Mouse (Mus musculus): Measurements from ENCODE around the gene Slc45a2. TPM values are rescaled to one million over a fixed set of nuclear protein-coding genes. Genes with fewer than 3 reads are reported as not detected.

Slc45a2 gene
- total and polyA plus RNA-seq, 2 experiments from 2014 or later, result 0.09 TPM; not detected in 1

GRCm38 (mm10) chr15:11040067-11040466, 39.5 kb downstream of the Slc45a2 start:
- Histone ChIP-seq H3K27me3 (ENCODE audit: insufficient read depth, low read length) (peaks cover 29% of the 10 kb centered on the region), H3K27ac (no peak overlapping the region), H3K9me3 (ENCODE audit: low read length) (no peaks in the 10 kb centered on the region), H3K4me2 (ENCODE audit: low read depth, low read length) (no peak overlapping the region), H3K9ac (replicated peaks; ENCODE audit: low read length) (no peak overlapping the region), H3K4me1 (ENCODE audit: insufficient read depth, low read length) (peaks cover 14% of the 10 kb centered on the region), H3K36me3 (ENCODE audit: insufficient read depth, low read length) (no peaks in the 10 kb centered on the region), H3K4me3 (ENCODE audit: low read length) (no peak overlapping the region)
- no peak for ATAC-seq
- WGBS, result 69% methylated on average over 5 of the region's 5 CpGs
- no peak for TF ChIP-seq CTCF (IDR thresholded peaks at IDR 0.05; ENCODE audit: low read depth)
- no peak for DNase-seq (ENCODE audit: low spot score)

- Histone ChIP-seq H3K27me3 (ENCODE audit: insufficient read depth, low read length) (peaks cover 18% of the 10 kb centered on the region; the same call in 1 of the 2 replicates), H3K4me1 (ENCODE audit: insufficient read depth, low read length) (peaks cover 10% of the 10 kb centered on the region), H3K4me2 (ENCODE audit: low read depth, low read length) (no peak overlapping the region), H3K9ac (replicated peaks; ENCODE audit: low read length) (no peak overlapping the region), H3K4me3 (ENCODE audit: low read length) (no peak overlapping the region), H3K36me3 (ENCODE audit: insufficient read depth, low read length) (no peaks in the 10 kb centered on the region), H3K27ac (no peak overlapping the region), H3K9me3 (ENCODE audit: low read length) (no peaks in the 10 kb centered on the region)
- WGBS, result 79% methylated on average over 2 of the region's 2 CpGs
- ATAC-seq (no peak), DNase-seq (ENCODE audit: low spot score) (no peak)
- TF ChIP-seq CTCF (IDR thresholded peaks at IDR 0.05; ENCODE audit: low read depth), result no peak
These were observed 40.7 kb downstream of the Slc45a2 start for GRCm38 (mm10) chr15:11041229-11041628.

GRCm38 (mm10) chr15:11042828-11043227, 42.3 kb downstream of the Slc45a2 start:
- Histone ChIP-seq H3K4me2 (ENCODE audit: low read depth, low read length) (no peak overlapping the region), H3K27me3 (ENCODE audit: insufficient read depth, low read length) (0 out of 2 replicates have a peak, but pooled peaks cover 3% of the 10 kb centered on the region), H3K27ac (no peak overlapping the region), H3K9ac (replicated peaks; ENCODE audit: low read length) (no peak overlapping the region), H3K36me3 (ENCODE audit: insufficient read depth, low read length) (no peaks in the 10 kb centered on the region), H3K9me3 (ENCODE audit: low read length) (no peaks in the 10 kb centered on the region), H3K4me3 (ENCODE audit: low read length) (no peak overlapping the region), H3K4me1 (ENCODE audit: insufficient read depth, low read length) (no peaks in the 10 kb centered on the region)
- TF ChIP-seq CTCF (IDR thresholded peaks at IDR 0.05; ENCODE audit: low read depth), result no peak
- ATAC-seq (no peak), DNase-seq (ENCODE audit: low spot score) (no peak)
- 90% methylated on average over 5 of the region's 5 CpGs for WGBS

DNA sequence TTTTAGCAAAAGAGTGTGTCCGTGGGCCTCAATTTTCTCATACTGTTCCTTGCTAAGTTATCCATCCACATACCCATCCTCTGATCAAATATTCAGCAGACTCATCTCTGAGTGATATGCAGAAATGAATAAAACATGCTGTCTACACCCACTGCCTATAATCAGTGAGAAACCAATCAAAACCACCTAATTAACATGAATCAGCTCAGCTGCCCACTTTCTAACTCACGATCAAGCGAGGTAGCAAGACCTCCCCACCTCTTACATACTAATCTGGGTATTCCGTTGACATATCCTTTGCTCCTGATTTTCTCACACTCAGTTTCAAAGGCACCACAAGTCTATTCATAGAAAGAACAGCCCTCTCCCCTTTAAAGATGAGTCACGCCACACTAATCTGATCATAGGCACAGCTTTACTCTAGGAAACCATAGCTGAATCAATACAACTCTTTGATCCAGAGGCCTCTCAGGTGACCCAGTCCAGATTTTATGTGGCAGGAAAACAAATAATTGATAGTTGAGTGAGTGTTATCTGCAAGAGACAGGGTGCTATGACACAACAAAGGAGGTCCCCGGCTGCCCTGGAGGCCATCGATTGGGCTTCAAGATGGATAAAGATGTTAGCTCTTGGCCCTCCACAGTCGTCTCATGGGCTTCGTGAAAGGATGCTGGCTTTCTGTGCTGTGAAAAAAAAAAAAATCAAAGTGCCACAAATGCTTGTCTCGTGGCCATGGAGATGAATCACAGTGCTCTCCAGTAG, 53.3 kb downstream of the Slc45a2 start:
- Histone ChIP-seq H3K36me3 (ENCODE audit: insufficient read depth, low read length) (no peaks in the 10 kb centered on the region), H3K4me2 (ENCODE audit: low read depth, low read length) (no peak overlapping the region), H3K27me3 (ENCODE audit: insufficient read depth, low read length) (no peaks in the 10 kb centered on the region), H3K27ac (no peak overlapping the region), H3K9me3 (ENCODE audit: low read length) (no peaks in the 10 kb centered on the region), H3K4me1 (ENCODE audit: insufficient read depth, low read length) (no peaks in the 10 kb centered on the region), H3K4me3 (ENCODE audit: low read length) (no peak overlapping the region), H3K9ac (replicated peaks; ENCODE audit: low read length) (no peak overlapping the region)
- WGBS, result 44% methylated on average over 10 of the region's 10 CpGs
- ATAC-seq (peak; percentile 51; the same call in 1 of the 2 replicates), DNase-seq (ENCODE audit: low spot score) (no peak)
- no peak for TF ChIP-seq CTCF (IDR thresholded peaks at IDR 0.05; ENCODE audit: low read depth)

DNA sequence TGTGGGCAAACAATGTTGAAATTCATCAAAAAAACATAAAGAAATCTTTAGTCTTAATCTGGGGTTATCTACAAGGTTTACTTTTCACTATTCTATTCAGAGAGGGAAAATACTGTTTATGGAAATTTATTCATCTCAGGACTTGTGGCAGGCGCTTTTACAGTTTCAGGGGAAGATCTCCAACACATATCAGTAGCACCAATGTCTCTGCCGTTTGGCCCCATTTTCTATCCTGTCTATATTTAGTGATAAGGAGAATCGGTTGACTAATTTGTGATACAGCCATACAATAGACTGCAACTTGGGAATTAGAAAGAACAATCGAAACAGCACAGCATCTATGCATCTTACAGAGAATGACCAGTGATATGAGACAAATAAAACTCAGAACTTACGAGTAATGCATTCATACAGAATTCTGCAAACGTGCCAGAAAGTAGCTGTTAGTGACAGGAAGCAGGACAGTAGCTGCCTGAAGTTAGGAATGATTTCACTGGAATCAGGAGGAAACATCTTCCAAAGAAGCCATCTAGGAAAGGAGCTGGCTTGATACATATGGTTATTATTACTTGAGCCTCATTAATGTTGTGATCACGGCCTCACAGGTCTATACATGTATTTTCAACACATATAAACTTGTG, 54.0 kb downstream of the Slc45a2 start:
- WGBS, result 58% methylated on average over 7 of the region's 7 CpGs
- H3K4me2 ChIP-seq (ENCODE audit: low read depth, low read length), result no peak overlapping the region
- no peak for ATAC-seq

DNA sequence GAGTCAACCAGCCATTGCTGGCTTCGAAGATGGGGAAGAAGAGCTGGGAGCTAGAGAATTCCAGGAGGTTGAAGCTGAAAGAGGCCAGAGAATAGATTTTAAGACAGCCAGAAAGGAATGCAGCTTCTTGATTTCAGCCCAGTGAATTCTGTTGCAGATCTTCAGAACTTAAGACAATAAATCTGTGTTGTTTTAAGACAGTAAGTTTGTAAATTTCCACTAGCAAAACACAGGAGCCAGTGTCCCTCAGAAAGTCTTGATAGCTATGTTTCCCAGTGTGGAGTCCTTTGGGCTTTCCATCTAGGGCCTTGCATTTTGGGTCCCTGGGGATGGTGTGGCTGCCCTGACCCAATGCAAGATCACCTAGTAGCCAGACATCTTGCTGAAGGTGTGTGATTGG, 62.4 kb downstream of the Slc45a2 start:
- Histone ChIP-seq H3K4me1 (ENCODE audit: insufficient read depth, low read length) (peaks cover 9% of the 10 kb centered on the region), H3K4me3 (ENCODE audit: low read length) (no peak overlapping the region), H3K9ac (replicated peaks; ENCODE audit: low read length) (no peak overlapping the region), H3K27me3 (ENCODE audit: insufficient read depth, low read length) (no peaks in the 10 kb centered on the region), H3K27ac (no peak overlapping the region), H3K9me3 (ENCODE audit: low read length) (no peaks in the 10 kb centered on the region), H3K36me3 (ENCODE audit: insufficient read depth, low read length) (no peaks in the 10 kb centered on the region), H3K4me2 (ENCODE audit: low read depth, low read length) (no peak overlapping the region)
- ATAC-seq (no peak), DNase-seq (ENCODE audit: low spot score) (no peak)
- WGBS, result 88% methylated on average over 1 of the region's 1 CpGs
- no peak for TF ChIP-seq CTCF (IDR thresholded peaks at IDR 0.05; ENCODE audit: low read depth)

More for the DNA sequence above, 54.0 kb downstream of the Slc45a2 start:
- H3K9ac ChIP-seq (replicated peaks; ENCODE audit: low read length), result no peak overlapping the region
- H3K36me3 ChIP-seq (ENCODE audit: insufficient read depth, low read length), result no peaks in the 10 kb centered on the region
- H3K4me1 ChIP-seq (ENCODE audit: insufficient read depth, low read length), result no peaks in the 10 kb centered on the region
- no peaks in the 10 kb centered on the region for H3K9me3 ChIP-seq (ENCODE audit: low read length)
- no peak for TF ChIP-seq CTCF (IDR thresholded peaks at IDR 0.05; ENCODE audit: low read depth)
- no peak overlapping the region for H3K27ac ChIP-seq
- no peak overlapping the region for H3K4me3 ChIP-seq (ENCODE audit: low read length)
- DNase-seq (ENCODE audit: low spot score), result no peak
- H3K27me3 ChIP-seq (ENCODE audit: insufficient read depth, low read length), result no peaks in the 10 kb centered on the region

DNA sequence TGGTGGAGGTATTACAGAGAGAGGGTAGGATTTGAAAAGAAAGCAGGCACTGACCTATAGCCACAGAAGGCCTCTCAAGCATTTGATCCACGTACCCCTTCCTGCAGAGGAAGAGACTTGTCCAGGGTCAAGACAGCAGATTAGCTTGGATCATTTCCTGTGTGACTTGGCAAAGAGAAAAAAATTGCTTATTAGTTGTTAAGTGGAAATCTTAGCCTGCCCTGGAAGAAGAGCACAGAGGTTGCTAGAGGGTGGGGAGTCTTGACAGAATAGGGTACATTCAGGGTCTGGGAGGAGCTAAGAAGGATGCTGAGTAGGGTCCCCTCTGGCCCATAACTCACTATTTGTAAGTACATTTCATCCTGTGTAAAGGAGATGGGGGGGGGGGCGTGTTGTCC, 63.6 kb downstream of the Slc45a2 start:
- no peak overlapping the region for H3K9ac ChIP-seq (replicated peaks; ENCODE audit: low read length)
- no peaks in the 10 kb centered on the region for H3K36me3 ChIP-seq (ENCODE audit: insufficient read depth, low read length)
- peak overlapping the region; percentile 62 for H3K4me2 ChIP-seq (ENCODE audit: low read depth, low read length)
- no peak overlapping the region for H3K4me3 ChIP-seq (ENCODE audit: low read length)
- peaks cover 9% of the 10 kb centered on the region for H3K4me1 ChIP-seq (ENCODE audit: insufficient read depth, low read length)
- no peak for TF ChIP-seq CTCF (IDR thresholded peaks at IDR 0.05; ENCODE audit: low read depth)
- DNase-seq (ENCODE audit: low spot score), result no peak
- peak; percentile 33 for ATAC-seq
- H3K9me3 ChIP-seq (ENCODE audit: low read length), result no peaks in the 10 kb centered on the region
- 13% methylated on average over 2 of the region's 2 CpGs for WGBS
- H3K27ac ChIP-seq, result no peak overlapping the region
- H3K27me3 ChIP-seq (ENCODE audit: insufficient read depth, low read length), result no peaks in the 10 kb centered on the region

All from hindbrain, postnatal 0 days (tissue).